Mouse (Mus musculus) small intestine, adult 2 months (tissue): ENCODE results near the gene Eci1. TPM values are rescaled to one million over a fixed set of nuclear protein-coding genes. Genes with fewer than 3 reads are reported as not detected.

Experiments used
- H3K27ac ChIP-seq: fragments of 200-500 bp; 2 replicates; pipeline ENCODE4 v1.5.1; 2012; ENCODE audit warnings: low read depth, low read length, control low read depth, inconsistent platforms; ENCODE audit not compliant: insufficient read depth
- H3K27me3 ChIP-seq: fragments of 200-500 bp; 2 replicates; pipeline ENCODE4 v1.6.1; 2012; ENCODE audit warnings: mild to moderate bottlenecking, moderate library complexity, low read length, inconsistent platforms; ENCODE audit not compliant: control insufficient read depth, insufficient read depth
- H3K36me3 ChIP-seq: fragments of 200-500 bp; 2 replicates; pipeline ENCODE4 v1.6.1; 2012; ENCODE audit warnings: mild to moderate bottlenecking, low read length, control low read depth, inconsistent platforms; ENCODE audit not compliant: control insufficient read depth, insufficient read depth
- H3K4me1 ChIP-seq: fragments of 200-500 bp; 2 replicates; pipeline ENCODE4 v1.6.1; 2012; ENCODE audit warnings: low read length, inconsistent platforms, mixed read lengths; ENCODE audit not compliant: control insufficient read depth, insufficient read depth, insufficient read length
- H3K4me3 ChIP-seq: fragments of 200-500 bp; 2 replicates; pipeline ENCODE4 v1.5.1; 2012; ENCODE audit warnings: low read depth, mild to moderate bottlenecking, control low read depth, inconsistent platforms, low read length, moderate library complexity
- CTCF ChIP-seq: fragments of 200-500 bp; IDR thresholded peaks from 2 replicates; pipeline ENCODE4 v1.5.1; 2012; ENCODE audit warnings: low read depth, mild to moderate bottlenecking, control low read depth, inconsistent platforms, low read length, moderate library complexity, mixed read lengths; ENCODE audit not compliant: insufficient replicate concordance, insufficient read length; ENCODE audit errors: extremely low read depth
- POLR2A ChIP-seq: fragments of 200-500 bp; IDR thresholded peaks from 2 replicates; pipeline ENCODE4 v1.6.1; 2012; ENCODE audit warnings: low read depth, mild to moderate bottlenecking, control low read depth, inconsistent platforms, low read length, moderate library complexity
- WGBS: fragments of 180-500 bp; shearing (Covaris S2); methylation state at CpG from one replicate; pipeline ENCODE4 v1.1.7; 2018; 5-methylcytosine and 5-hydroxymethylcytosine counted together
- polyA plus RNA-seq: library from polyadenylated mRNA; depleted of rRNA; stranded (reverse); fragments of >200 nt; gene quantifications from 2 replicates; pipeline ENCODE4 v1.2.3, GENCODE M21; 2012

The Eci1 gene
- polyA plus RNA-seq, 1 experiment: 97.7 TPM

DNA sequence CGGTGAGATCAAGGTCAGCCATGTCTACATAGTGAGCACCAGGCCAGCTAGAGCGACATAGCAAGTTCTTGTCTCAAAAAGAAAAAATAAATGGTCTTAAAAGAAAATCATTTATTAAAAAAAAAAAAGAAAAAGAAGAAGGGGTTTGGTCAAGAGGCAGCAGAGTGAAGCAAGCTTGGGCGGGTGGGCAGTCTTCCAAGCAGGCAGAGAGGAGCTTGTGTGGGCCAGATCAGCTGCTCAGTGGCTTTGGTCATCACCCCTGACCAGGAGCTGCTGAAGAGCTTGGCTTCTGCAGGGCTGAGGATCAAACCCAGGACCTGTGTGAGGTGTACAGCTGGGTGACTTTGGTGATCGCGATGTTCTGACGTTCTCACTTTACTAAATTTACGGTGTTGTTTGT lies 32.0 kb upstream of the Eci1 start:
- TF ChIP-seq POLR2A (no peak), CTCF (no peak)
- 76% methylated on average over 7 of the region's 7 CpGs for WGBS
- Histone ChIP-seq H3K36me3 (peaks cover 11% of the 10 kb centered on the region), H3K27me3 (no peaks in the 10 kb centered on the region), H3K4me1 (no peaks in the 10 kb centered on the region; the same call in 1 of the 2 replicates), H3K4me3 (no peak overlapping the region), H3K27ac (no peak overlapping the region)

DNA sequence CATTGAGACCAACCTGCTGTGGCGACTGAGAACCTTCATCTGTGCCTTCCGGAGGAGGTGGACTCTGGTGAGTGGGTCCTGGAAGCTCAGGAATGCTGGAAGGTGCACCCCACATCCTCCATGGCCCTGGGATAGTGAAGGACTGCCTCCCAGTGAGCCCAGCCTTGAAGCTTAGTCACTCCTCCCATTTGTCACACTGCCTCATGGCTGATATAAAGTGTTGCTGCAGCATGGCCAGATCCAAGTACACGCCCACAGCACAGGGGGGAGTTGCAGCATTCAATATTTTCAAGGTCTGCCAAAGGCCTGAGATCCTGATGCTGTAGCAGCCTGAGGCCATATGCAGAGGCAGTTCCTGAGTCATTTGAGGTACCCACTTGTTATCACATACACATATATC lies 24.1 kb upstream of the Eci1 start:
- 86% methylated on average over 3 of the region's 3 CpGs for WGBS
- no peaks in the 10 kb centered on the region for H3K4me1 ChIP-seq
- no peaks in the 10 kb centered on the region for H3K27me3 ChIP-seq
- H3K4me3 ChIP-seq: no peak overlapping the region
- peaks cover 42% of the 10 kb centered on the region for H3K36me3 ChIP-seq
- no peak overlapping the region for H3K27ac ChIP-seq
- TF ChIP-seq CTCF (no peak), POLR2A (no peak)

DNA sequence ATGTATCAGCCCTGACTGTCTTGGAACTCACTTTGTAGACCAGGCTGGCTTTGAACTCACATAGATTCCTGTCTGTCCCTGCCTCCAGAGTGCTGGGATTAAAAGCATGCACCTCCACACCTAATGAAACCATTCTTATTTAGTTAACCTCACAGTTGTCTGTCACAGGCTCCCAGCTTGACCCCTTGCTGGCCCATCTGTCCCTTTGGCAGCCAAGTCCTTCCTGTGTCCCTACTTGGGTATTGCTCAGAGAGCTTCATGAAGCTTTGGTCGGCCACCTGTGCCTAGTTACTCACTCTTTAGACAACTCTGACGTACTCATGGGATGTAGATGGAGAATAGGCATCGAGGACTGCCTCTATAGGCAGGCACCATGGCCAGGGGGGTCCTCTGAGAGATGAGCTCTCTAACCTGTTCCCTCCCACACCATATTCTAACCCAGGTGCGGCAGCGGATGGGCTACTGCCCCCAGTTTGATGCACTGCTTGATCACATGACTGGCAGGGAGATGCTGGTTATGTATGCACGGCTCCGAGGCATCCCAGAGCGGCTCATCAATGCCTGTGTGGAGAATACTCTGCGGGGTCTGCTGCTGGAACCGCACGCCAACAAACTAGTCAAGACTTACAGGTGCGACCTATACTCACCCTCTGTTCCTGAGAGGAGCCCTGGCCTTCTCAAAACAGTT lies 19.2 kb upstream of the Eci1 start:
- 93% methylated on average over 12 of the region's 12 CpGs for WGBS
- Histone ChIP-seq H3K27ac (no peak overlapping the region), H3K36me3 (peaks cover 59% of the 10 kb centered on the region), H3K27me3 (no peaks in the 10 kb centered on the region), H3K4me1 (no peaks in the 10 kb centered on the region), H3K4me3 (no peak overlapping the region)
- TF ChIP-seq CTCF: no peak
- no peak for TF ChIP-seq POLR2A

DNA sequence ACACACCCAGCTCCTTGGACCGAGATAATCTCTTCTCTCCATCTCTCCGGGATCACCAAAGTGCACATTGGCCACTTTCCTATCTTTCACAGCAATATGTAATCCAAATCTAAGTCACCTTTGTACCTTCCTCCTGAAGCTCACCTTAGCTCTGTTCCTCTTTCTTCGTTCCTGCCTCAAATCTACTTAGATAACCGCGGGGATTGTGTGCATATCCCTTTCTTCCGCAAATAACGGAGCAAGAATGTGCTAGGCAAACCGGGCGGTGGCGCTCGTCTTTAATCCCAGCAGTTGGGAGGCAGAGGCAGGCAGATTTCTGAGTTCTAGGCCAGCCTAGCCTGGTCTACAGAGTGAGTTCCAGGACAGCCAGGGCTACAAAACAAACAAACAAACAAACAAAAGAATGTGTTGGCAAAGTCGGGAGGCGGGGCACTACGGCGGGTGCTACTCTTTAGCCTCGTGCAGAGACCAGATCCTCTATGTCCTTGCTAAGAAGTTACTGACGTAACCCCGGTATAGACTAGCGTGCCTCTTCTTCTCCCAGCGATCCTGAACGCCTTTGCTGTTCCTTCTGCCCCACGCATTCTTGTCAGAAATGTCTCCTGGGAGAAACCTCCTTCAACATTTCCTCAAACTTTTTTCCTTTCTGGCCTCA lies 12.8 kb upstream of the Eci1 start:
- Histone ChIP-seq H3K36me3 (peaks cover 34% of the 10 kb centered on the region), H3K27ac (peak overlapping the region; percentile 94), H3K27me3 (no peaks in the 10 kb centered on the region), H3K4me1 (peaks cover 5% of the 10 kb centered on the region; the same call in 1 of the 2 replicates), H3K4me3 (peak overlapping the region; percentile 68)
- 6% methylated on average over 22 of the region's 22 CpGs for WGBS
- TF ChIP-seq POLR2A (no peak), CTCF (peak; percentile 37; the same call in 1 of the 2 replicates)

DNA sequence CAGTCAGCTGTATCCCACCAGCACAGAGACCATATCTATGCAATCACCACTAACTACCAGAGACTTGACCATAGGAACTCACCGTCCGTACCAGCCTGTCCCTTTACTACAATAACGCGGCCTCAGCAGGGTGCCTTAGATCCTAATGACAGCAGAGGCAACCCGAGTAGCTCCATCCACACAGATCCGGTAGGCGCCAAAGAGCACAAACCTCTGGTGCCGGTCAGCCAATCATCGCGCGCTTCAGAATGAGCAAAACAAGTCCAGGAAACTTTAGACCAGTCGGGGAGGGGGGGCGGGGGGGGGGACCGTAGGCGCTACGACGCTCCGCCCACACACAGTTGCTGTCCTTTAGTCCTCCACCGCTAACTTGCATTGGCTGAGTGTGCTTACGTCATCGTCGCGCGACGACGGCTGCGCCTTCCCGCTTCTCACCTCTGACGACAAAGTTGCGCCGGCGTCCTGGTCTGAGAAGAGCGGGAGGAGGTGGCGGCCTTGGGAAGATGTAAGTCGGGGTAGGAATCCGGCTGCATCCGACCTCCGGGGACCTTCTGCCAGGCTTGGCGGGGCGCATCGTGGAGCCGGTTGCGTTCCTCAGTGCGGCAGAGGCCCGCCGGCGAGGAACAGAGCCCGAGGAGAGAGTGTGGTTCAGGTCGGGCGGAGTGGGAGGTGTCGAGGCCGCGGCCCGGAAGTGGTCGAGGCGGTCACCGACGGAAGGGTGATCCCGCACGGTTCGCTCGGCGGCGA lies 12.0 kb upstream of the Eci1 start, which contains the start of gene Rnps1:
Gene Rnps1 (plus strand): TSS at position 336 of the 747 bp plus-strand sequence.
- Histone ChIP-seq H3K4me3 (peak within 1 kb of the TSS; percentile 90), H3K4me1 (peaks cover 5% of the 10 kb centered on the region; the same call in 1 of the 2 replicates), H3K27ac (peak within 1 kb of the TSS; percentile 94), H3K36me3 (peaks cover 34% of the 10 kb centered on the region), H3K27me3 (no peaks in the 10 kb centered on the region)
- TF ChIP-seq CTCF (no peak), POLR2A (peak; percentile 51; the same call in 1 of the 2 replicates)
- WGBS: under 1% methylated on average over 64 of the region's 64 CpGs

DNA sequence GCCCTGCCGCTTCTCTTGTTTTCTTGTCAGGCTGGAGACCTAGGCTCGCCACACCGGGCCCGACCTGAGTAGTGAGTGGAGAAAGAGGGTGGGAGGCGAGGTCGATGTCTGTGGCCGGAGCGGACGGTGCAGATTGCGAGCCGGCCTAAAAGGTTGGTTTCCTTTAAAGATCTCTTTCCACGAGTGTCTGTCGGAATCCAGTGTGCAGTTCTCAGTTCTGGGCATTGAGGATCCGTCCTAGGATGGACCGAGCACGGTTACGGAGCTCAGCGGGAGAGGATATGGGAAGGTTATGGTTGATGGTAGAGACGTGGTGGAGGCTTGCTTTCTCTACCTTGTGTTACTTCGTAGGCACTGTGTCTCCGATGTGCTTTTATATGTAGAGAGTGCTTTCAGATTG lies 11.4 kb upstream of the Eci1 start:
- Histone ChIP-seq H3K4me1 (peaks cover 5% of the 10 kb centered on the region; the same call in 1 of the 2 replicates), H3K27ac (peak overlapping the region; percentile 76), H3K27me3 (no peaks in the 10 kb centered on the region), H3K36me3 (peaks cover 36% of the 10 kb centered on the region), H3K4me3 (peak overlapping the region; percentile 90)
- TF ChIP-seq CTCF (no peak), POLR2A (no peak)
- under 1% methylated on average over 21 of the region's 21 CpGs for WGBS
